Mouse (Mus musculus): ENCODE results near the gene Igsf6. TPM values are rescaled to one million over a fixed set of nuclear protein-coding genes. Genes with fewer than 3 reads are reported as not detected.
"Not testable (repeated sequence)": the region's sequence is repeated elsewhere in the genome, so short reads cannot be mapped to it uniquely, and the experiment has no call there.

Gene Igsf6
- total and polyA plus RNA-seq, 2 experiments from 2014 or later, result 0.74 to 1.00 TPM

- WGBS, result 82% methylated on average over 1 of the region's 1 CpGs
- no peak overlapping the region for H3K9ac ChIP-seq
- ATAC-seq (no peak), DNase-seq (no peak)
- no peak overlapping the region for H3K27ac ChIP-seq (ENCODE audit: low read depth, low read length)
- no peak for TF ChIP-seq CTCF (IDR thresholded peaks at IDR 0.05; ENCODE audit: low read depth)
- peaks cover 8% of the 10 kb centered on the region; the same call in 1 of the 2 replicates for H3K4me1 ChIP-seq (ENCODE audit: insufficient read depth)
- no peaks in the 10 kb centered on the region for H3K9me3 ChIP-seq (ENCODE audit: low read length)
- no peak overlapping the region for H3K4me2 ChIP-seq (ENCODE audit: low read depth)
- H3K27me3 ChIP-seq (ENCODE audit: insufficient read depth, low read length), result no peaks in the 10 kb centered on the region
- no peaks in the 10 kb centered on the region for H3K36me3 ChIP-seq (ENCODE audit: insufficient read depth)
- no peak overlapping the region for H3K4me3 ChIP-seq (ENCODE audit: low read depth, low read length)
Observed at GRCm38 (mm10) chr7:121041989-121042388, 32.4 kb downstream of the Igsf6 start.

GRCm38 (mm10) chr7:121040595-121040994 is 33.8 kb downstream of the Igsf6 start:
- Histone ChIP-seq H3K4me1 (ENCODE audit: insufficient read depth) (peaks cover 8% of the 10 kb centered on the region), H3K9me3 (ENCODE audit: low read length) (no peaks in the 10 kb centered on the region), H3K27ac (ENCODE audit: low read depth, low read length) (no peak overlapping the region), H3K27me3 (ENCODE audit: insufficient read depth, low read length) (no peaks in the 10 kb centered on the region), H3K4me2 (ENCODE audit: low read depth) (no peak overlapping the region), H3K36me3 (ENCODE audit: insufficient read depth) (no peaks in the 10 kb centered on the region), H3K4me3 (ENCODE audit: low read depth, low read length) (no peak overlapping the region), H3K9ac (no peak overlapping the region)
- no peak for TF ChIP-seq CTCF (IDR thresholded peaks at IDR 0.05; ENCODE audit: low read depth)
- ATAC-seq (no peak), DNase-seq (no peak)
- 88% methylated on average over 4 of the region's 4 CpGs for WGBS

GRCm38 (mm10) chr7:121035161-121035721 is 39.1 kb downstream of the Igsf6 start:
- no peak for TF ChIP-seq CTCF (IDR thresholded peaks at IDR 0.05; ENCODE audit: low read depth)
- DNase-seq (peak; percentile 63), ATAC-seq (peak; percentile 8)
- H3K27ac ChIP-seq (ENCODE audit: low read depth, low read length), result peak overlapping the region; percentile 94
- H3K4me2 ChIP-seq (ENCODE audit: low read depth), result peak overlapping the region; percentile 73
- peaks cover 8% of the 10 kb centered on the region for H3K4me1 ChIP-seq (ENCODE audit: insufficient read depth)
- H3K9me3 ChIP-seq (ENCODE audit: low read length), result no peaks in the 10 kb centered on the region
- 0 out of 2 replicates have a peak, but pooled peaks cover 4% of the 10 kb centered on the region for H3K27me3 ChIP-seq (ENCODE audit: insufficient read depth, low read length)
- under 1% methylated on average over 21 of the region's 24 CpGs for WGBS
- H3K9ac ChIP-seq, result peak overlapping the region; percentile 96
- no peaks in the 10 kb centered on the region for H3K36me3 ChIP-seq (ENCODE audit: insufficient read depth)
- H3K4me3 ChIP-seq (ENCODE audit: low read depth, low read length), result peak overlapping the region; percentile 96

GRCm38 (mm10) chr7:121034701-121035141 is 39.7 kb downstream of the Igsf6 start:
- Histone ChIP-seq H3K4me2 (ENCODE audit: low read depth) (peak overlapping the region; percentile 73), H3K36me3 (ENCODE audit: insufficient read depth) (no peaks in the 10 kb centered on the region), H3K9ac (peak overlapping the region; percentile 96), H3K4me3 (ENCODE audit: low read depth, low read length) (peak overlapping the region; percentile 96), H3K27me3 (ENCODE audit: insufficient read depth, low read length) (0 out of 2 replicates have a peak, but pooled peaks cover 4% of the 10 kb centered on the region), H3K4me1 (ENCODE audit: insufficient read depth) (peaks cover 8% of the 10 kb centered on the region), H3K9me3 (ENCODE audit: low read length) (no peaks in the 10 kb centered on the region), H3K27ac (ENCODE audit: low read depth, low read length) (peak overlapping the region; percentile 94)
- no peak for DNase-seq
- WGBS, result 3% methylated on average over 40 of the region's 63 CpGs
- peak; percentile 68 for ATAC-seq
- no peak for TF ChIP-seq CTCF (IDR thresholded peaks at IDR 0.05; ENCODE audit: low read depth)

- H3K4me3 ChIP-seq (ENCODE audit: low read depth, low read length), result peak within 1 kb of the TSS; percentile 96
- peak; percentile 99 for DNase-seq
- H3K27me3 ChIP-seq (ENCODE audit: insufficient read depth, low read length), result peaks cover 4% of the 10 kb centered on the region; the same call in 1 of the 2 replicates
- ATAC-seq, result peak; percentile 98
- H3K9ac ChIP-seq, result peak within 1 kb of the TSS; percentile 96
- H3K27ac ChIP-seq (ENCODE audit: low read depth, low read length), result peak within 1 kb of the TSS; percentile 94
- 5% methylated on average over 40 of the region's 43 CpGs for WGBS
- H3K9me3 ChIP-seq (ENCODE audit: low read length), result no peaks in the 10 kb centered on the region
- H3K4me2 ChIP-seq (ENCODE audit: low read depth), result peak within 1 kb of the TSS; percentile 73
- no peaks in the 10 kb centered on the region for H3K36me3 ChIP-seq (ENCODE audit: insufficient read depth)
- peak; percentile 42; the same call in 1 of the 2 replicates for TF ChIP-seq CTCF (IDR thresholded peaks at IDR 0.05; ENCODE audit: low read depth)
- H3K4me1 ChIP-seq (ENCODE audit: insufficient read depth), result peaks cover 8% of the 10 kb centered on the region
Observed at GRCm38 (mm10) chr7:121033856-121034652, 40.3 kb downstream of the Igsf6 start, which contains the start of gene Mettl9. Mettl9 (plus strand) TSS chr7:121034445.

- not testable (repeated sequence) for ATAC-seq; H3K4me3 ChIP-seq (ENCODE audit: low read depth, low read length); H3K4me1 ChIP-seq (ENCODE audit: insufficient read depth); H3K9me3 ChIP-seq (ENCODE audit: low read length); H3K27me3 ChIP-seq (ENCODE audit: insufficient read depth, low read length); H3K9ac ChIP-seq; H3K27ac ChIP-seq (ENCODE audit: low read depth, low read length); H3K36me3 ChIP-seq (ENCODE audit: insufficient read depth); DNase-seq; H3K4me2 ChIP-seq (ENCODE audit: low read depth)
Observed at GRCm38 (mm10) chr7:121029947-121030346, 44.4 kb downstream of the Igsf6 start.

GRCm38 (mm10) chr7:121026300-121026699 is 48.1 kb downstream of the Igsf6 start:
- Histone ChIP-seq H3K4me3 (ENCODE audit: low read depth, low read length) (no peak overlapping the region), H3K27ac (ENCODE audit: low read depth, low read length) (no peak overlapping the region), H3K9ac (no peak overlapping the region), H3K4me1 (ENCODE audit: insufficient read depth) (no peaks in the 10 kb centered on the region), H3K36me3 (ENCODE audit: insufficient read depth) (no peaks in the 10 kb centered on the region), H3K27me3 (ENCODE audit: insufficient read depth, low read length) (no peaks in the 10 kb centered on the region; the same call in 1 of the 2 replicates), H3K9me3 (ENCODE audit: low read length) (no peaks in the 10 kb centered on the region), H3K4me2 (ENCODE audit: low read depth) (no peak overlapping the region)
- 73% methylated on average over 3 of the region's 3 CpGs for WGBS
- no peak for TF ChIP-seq CTCF (IDR thresholded peaks at IDR 0.05; ENCODE audit: low read depth)
- no peak for ATAC-seq
- no peak for DNase-seq

Measured in forebrain, postnatal 0 days (tissue).